Mouse (Mus musculus) liver, adult 2 months (tissue): ENCODE results near the gene Soga1.

Experiments used
- CTCF ChIP-seq: fragments of 200-500 bp; IDR thresholded peaks from 2 replicates; pipeline ENCODE4 v1.5.1; 2011; ENCODE audit warnings: low read depth, low read length, control low read depth
- POLR2A ChIP-seq: fragments of 200-500 bp; IDR thresholded peaks from 2 replicates; pipeline ENCODE4 v1.6.1; 2011; ENCODE audit warnings: low read length, control low read depth; ENCODE audit not compliant: insufficient read depth; ENCODE audit errors: extremely low read depth

GRCm38 (mm10) chr2:157006511-157007233 lies 72.4 kb downstream of the Soga1 start, which contains the start of gene Dsn1:
- TF ChIP-seq POLR2A (no peak), CTCF (no peak)
